Mouse (Mus musculus): ENCODE measurements around the gene Atp1b2. TPM values are rescaled to one million over a fixed set of nuclear protein-coding genes. Genes with fewer than 3 reads are reported as not detected.

Gene Atp1b2
- polyA plus RNA-seq, 1 experiment from 2014 or later, result 14.7 TPM

DNA sequence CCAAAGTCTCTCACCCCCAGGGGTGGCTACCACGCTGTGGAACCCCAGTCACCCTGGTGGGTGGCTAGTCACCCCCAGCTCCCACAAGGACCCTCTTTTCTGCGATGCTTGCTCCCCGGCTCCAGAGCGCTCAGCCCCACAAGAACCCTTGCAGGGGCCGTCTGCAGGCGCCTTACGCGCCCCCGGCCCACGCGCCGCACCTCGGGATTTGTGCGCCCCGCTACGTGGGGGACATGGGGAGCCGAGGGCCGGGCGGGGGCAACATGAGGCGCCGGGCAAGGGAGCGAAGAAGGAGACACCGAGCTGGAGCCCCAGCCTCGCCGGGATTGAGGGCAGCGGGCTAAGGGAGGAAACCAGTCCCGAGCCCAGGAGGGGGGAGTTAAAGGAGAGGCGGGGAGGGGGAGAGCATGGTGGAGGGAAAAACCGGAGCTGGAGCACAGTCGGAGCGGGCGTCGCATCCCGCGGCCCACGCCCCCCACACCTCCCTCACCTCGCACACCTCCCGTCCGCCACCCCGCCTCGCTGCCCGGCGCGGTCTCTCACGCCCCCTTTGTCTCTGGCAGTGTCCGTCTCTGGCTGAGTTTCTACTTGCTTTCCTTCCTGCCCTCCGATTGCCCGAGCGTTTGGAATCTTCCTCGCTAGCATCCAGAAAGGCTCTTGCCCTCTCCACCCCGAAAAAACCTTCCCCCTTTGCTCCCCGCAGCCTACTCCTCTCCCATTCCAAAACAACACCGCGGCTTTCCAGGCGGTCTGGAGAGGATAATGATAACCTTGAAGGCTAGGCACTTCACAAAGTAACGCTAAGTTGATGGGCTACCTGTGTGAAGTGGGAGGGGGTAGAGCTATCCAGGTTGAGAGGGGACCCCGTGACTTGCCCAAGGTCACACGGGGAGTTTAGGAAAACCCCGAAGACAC lies 45.6 kb downstream of the Atp1b2 start, which contains the start of gene Efnb3:
Efnb3 (minus strand) TSS at position 355 of the 915 bp plus-strand sequence.
- WGBS (ENCODE audit: insufficient replicate concordance), result 6% methylated on average over 53 of the region's 59 CpGs
- Histone ChIP-seq H3K27ac (replicated peaks) (no peak within 1 kb of the TSS), H3K4me1 (replicated peaks) (peaks cover 24% of the 10 kb centered on the region), H3K36me3 (replicated peaks) (peaks cover 44% of the 10 kb centered on the region), H3K4me2 (peak within 1 kb of the TSS; percentile 60), H3K9me3 (replicated peaks) (no peaks in the 10 kb centered on the region), H3K4me3 (replicated peaks) (peak within 1 kb of the TSS; percentile 33), H3K27me3 (peaks cover 72% of the 10 kb centered on the region), H3K9ac (no peak within 1 kb of the TSS)
- ATAC-seq (ENCODE audit: insufficient read depth), result no peak

DNA sequence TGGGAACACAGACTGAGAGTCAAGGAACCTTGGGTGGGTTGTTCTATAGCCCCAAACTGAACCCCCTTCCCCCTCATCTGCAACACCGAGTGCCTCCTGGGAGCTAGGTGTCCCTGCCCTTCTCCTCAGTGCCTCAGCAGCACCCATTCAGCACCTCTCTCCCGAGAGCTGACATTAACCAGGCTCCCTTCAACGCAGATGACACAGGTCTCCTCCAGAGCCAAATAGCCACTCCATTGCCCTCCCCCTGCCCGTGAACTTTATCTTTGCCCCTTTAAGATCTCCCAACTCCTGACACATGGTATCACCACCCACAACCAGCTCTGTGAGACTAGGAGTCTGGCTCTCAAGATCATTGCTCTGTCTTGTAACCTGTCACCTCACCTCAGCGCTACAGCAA lies 46.6 kb downstream of the Atp1b2 start:
- Histone ChIP-seq H3K9ac (no peak overlapping the region), H3K9me3 (replicated peaks) (no peaks in the 10 kb centered on the region), H3K4me3 (replicated peaks) (no peak overlapping the region), H3K4me2 (no peak overlapping the region), H3K4me1 (replicated peaks) (peaks cover 21% of the 10 kb centered on the region), H3K27ac (replicated peaks) (no peak overlapping the region), H3K27me3 (peaks cover 72% of the 10 kb centered on the region), H3K36me3 (replicated peaks) (peaks cover 35% of the 10 kb centered on the region)
- WGBS (ENCODE audit: insufficient replicate concordance), result 20% methylated on average over 5 of the region's 5 CpGs
- no peak for ATAC-seq (ENCODE audit: insufficient read depth)

DNA sequence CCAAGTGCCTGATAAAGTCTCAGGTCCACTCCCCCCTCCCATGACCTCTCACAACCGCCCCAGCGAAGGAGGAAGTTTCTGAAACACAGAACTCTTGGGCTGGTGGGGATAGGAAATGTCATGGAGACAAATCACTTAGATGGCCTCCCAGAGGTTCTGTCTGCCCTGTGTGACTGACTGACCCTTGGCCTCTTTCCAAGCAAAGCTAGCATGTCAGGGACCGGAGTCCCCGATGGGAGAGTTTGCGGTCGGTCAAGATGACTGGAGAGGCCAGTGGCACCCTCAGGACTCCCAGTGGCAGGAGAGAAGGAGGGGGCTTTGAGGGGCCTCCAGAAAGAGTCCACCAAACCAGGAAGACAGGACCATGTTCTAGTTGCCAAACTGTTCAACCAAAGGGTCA lies 47.0 kb downstream of the Atp1b2 start:
- Histone ChIP-seq H3K4me3 (replicated peaks) (no peak overlapping the region), H3K36me3 (replicated peaks) (peaks cover 32% of the 10 kb centered on the region), H3K4me1 (replicated peaks) (peaks cover 20% of the 10 kb centered on the region), H3K27me3 (peaks cover 72% of the 10 kb centered on the region), H3K27ac (replicated peaks) (no peak overlapping the region), H3K9ac (no peak overlapping the region), H3K9me3 (replicated peaks) (no peaks in the 10 kb centered on the region), H3K4me2 (no peak overlapping the region)
- WGBS (ENCODE audit: insufficient replicate concordance), result 8% methylated on average over 6 of the region's 6 CpGs
- ATAC-seq (ENCODE audit: insufficient read depth), result no peak

DNA sequence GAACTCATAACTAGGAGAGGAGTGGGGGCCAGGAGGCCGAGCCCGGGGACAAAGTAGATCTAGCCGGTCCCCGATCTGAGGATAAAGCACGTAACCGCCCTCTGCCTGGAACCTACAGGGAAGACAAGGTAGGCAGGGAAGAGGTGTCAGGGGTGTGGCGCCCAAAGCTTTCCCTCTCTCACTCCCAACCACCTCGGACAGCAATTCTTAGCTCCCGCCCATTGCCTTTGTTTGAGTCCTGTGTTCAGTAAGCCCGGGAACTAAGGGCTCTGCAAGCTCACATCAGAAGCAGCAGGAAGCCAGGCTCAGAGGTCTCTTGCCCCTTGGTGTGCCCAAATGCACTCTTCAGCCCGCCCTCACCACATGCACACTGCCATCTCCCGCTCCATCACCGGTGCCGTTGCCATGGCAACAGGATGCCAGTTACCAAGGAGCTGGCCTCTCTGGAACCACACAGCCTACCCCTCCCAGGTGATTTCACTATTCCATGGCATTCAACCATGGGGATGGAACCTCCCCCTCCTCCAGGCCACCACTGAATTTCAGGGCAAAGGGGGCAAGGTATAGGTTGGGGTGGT lies 48.3 kb downstream of the Atp1b2 start:
- ATAC-seq (ENCODE audit: insufficient read depth), result no peak
- Histone ChIP-seq H3K4me2 (no peak overlapping the region), H3K9me3 (replicated peaks) (no peaks in the 10 kb centered on the region), H3K4me3 (replicated peaks) (no peak overlapping the region), H3K4me1 (replicated peaks) (peaks cover 20% of the 10 kb centered on the region), H3K36me3 (replicated peaks) (peaks cover 19% of the 10 kb centered on the region), H3K9ac (no peak overlapping the region), H3K27me3 (peaks cover 82% of the 10 kb centered on the region), H3K27ac (replicated peaks) (no peak overlapping the region)
- WGBS (ENCODE audit: insufficient replicate concordance), result 49% methylated on average over 14 of the region's 14 CpGs

DNA sequence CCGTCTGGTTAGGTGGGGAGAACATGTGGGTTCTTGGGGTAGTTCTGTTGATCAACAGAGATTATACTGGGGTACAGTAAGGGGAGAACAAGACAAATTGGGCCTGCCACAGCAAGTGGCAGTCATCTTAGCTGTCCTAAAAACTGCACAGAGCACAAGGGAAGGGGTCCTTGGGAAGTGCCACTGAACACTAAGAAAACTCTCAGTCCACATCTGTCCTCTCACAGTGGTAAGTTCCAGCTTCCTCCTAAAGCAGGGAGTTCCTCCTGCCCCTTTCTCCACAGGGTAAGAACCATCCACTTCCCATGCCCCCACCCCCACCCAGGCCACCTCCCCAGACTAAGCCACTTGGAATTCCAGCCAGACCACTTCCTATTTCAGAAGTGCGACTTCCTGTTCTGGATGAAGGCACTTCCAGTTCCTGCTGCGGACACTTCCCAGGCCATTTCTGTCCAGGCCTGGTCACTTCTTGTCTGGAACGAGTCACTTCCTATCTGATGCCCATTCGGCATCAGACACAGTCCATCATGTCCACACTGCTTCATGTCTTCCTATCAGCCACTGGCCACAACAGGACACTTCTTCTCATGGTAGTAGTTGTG lies 51.1 kb downstream of the Atp1b2 start:
- H3K27me3 ChIP-seq, result peaks cover 72% of the 10 kb centered on the region
- H3K9ac ChIP-seq, result no peak overlapping the region
- no peaks in the 10 kb centered on the region for H3K36me3 ChIP-seq (replicated peaks)
- H3K27ac ChIP-seq (replicated peaks), result no peak overlapping the region
- no peak for ATAC-seq (ENCODE audit: insufficient read depth)
- WGBS (ENCODE audit: insufficient replicate concordance), result 47% methylated on average over 5 of the region's 5 CpGs
- no peak overlapping the region for H3K4me3 ChIP-seq (replicated peaks)
- H3K9me3 ChIP-seq (replicated peaks), result no peaks in the 10 kb centered on the region
- no peak overlapping the region for H3K4me2 ChIP-seq
- H3K4me1 ChIP-seq (replicated peaks), result peaks cover 12% of the 10 kb centered on the region

DNA sequence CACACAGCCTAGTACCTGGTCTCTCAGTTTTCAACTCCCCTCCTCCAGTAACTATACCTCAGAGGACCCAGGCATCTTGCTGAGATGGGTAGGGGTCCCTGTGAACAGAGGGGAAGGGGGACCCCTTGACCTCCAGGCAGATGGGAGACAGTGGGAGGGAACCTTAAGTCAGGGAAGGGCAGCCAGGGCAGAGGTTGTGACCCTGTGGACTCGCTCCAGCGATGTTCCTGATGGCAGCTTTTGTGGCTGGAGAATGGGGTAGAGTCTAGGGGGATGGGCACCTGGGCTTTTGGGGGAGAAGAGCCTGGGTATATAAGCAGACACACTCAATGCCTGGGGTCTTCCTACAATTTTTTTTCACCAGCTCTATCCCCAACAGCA lies 52.4 kb downstream of the Atp1b2 start:
- Histone ChIP-seq H3K27me3 (peaks cover 72% of the 10 kb centered on the region), H3K4me1 (replicated peaks) (no peaks in the 10 kb centered on the region), H3K4me3 (replicated peaks) (no peak overlapping the region), H3K9ac (no peak overlapping the region), H3K36me3 (replicated peaks) (no peaks in the 10 kb centered on the region), H3K9me3 (replicated peaks) (no peaks in the 10 kb centered on the region), H3K4me2 (no peak overlapping the region), H3K27ac (replicated peaks) (no peak overlapping the region)
- no peak for ATAC-seq (ENCODE audit: insufficient read depth)
- 61% methylated on average over 2 of the region's 2 CpGs for WGBS (ENCODE audit: insufficient replicate concordance)

DNA sequence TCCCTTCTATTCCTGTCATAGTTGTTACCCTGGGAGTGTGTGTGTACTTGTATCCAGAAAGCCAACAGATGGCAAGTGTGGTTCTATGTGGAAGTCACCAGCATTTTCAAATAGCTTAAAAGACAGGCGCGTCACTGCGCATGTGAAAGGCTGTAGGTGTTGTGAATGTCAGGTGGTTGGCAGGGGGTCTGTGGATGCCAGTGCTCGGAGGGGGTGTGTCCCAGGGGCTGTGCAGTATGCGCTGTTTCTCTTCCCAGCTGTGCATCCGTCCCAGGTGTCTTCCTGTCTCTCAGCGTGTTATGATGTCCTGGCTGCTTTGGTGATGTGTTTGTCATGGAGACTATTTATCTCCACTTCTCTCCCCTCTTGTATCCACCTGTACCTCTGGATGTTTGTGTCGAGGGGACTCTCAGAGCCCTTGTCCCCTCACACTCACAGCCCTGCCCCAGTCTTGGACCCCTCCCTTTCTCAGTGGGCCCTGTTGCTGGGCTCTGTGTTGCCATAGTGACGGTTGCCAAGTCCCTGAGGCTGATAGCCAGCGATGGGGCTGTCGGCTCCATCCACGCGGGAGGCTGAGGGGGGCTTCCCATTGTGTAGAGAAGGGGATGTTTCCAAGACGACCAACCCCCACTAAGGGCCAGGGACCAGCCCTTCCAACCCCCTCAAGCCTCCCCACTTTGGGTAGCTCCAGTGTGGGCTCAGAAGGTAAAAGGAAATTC lies 53.0 kb downstream of the Atp1b2 start:
- no peak for ATAC-seq (ENCODE audit: insufficient read depth)
- H3K27me3 ChIP-seq, result peaks cover 72% of the 10 kb centered on the region

DNA sequence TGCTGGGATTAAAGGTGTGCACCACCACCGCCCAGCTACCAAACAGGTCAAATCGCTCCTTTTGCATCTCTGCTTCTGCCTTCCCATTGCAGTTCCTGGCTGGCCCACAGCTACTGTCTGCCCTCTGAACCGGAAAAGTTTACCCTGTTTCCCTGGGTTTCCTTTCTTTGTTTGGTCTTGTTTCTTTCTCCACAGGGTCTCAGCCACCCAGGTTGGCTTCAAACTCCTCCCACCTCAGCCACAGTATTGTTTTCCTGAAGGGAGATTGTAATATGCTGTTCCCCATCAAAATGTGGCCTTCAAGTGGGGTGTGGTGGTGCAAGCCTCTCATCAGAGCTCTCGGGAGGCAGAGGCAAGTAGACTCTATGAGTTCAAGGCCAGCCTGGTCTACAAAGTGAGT lies 54.4 kb downstream of the Atp1b2 start:
- Histone ChIP-seq H3K9me3 (replicated peaks) (no peaks in the 10 kb centered on the region), H3K4me1 (replicated peaks) (peaks cover 16% of the 10 kb centered on the region), H3K36me3 (replicated peaks) (no peaks in the 10 kb centered on the region), H3K27me3 (peaks cover 72% of the 10 kb centered on the region), H3K27ac (replicated peaks) (no peak overlapping the region), H3K4me2 (no peak overlapping the region), H3K9ac (no peak overlapping the region), H3K4me3 (replicated peaks) (no peak overlapping the region)
- WGBS (ENCODE audit: insufficient replicate concordance), result 49% methylated on average over 4 of the region's 4 CpGs
- no peak for ATAC-seq (ENCODE audit: insufficient read depth)

More for the DNA sequence above, 53.0 kb downstream of the Atp1b2 start:
- Histone ChIP-seq H3K9ac (no peak overlapping the region), H3K27ac (replicated peaks) (no peak overlapping the region), H3K9me3 (replicated peaks) (no peaks in the 10 kb centered on the region), H3K4me3 (replicated peaks) (no peak overlapping the region), H3K4me1 (replicated peaks) (0 out of 2 replicates have a peak, but pooled peaks cover under 1% of the 10 kb centered on the region), H3K4me2 (no peak overlapping the region), H3K36me3 (replicated peaks) (no peaks in the 10 kb centered on the region)
- 44% methylated on average over 14 of the region's 14 CpGs for WGBS (ENCODE audit: insufficient replicate concordance)

MicroRNAs encoded within 50 kb of the gene (microRNA counts, 519-probe panel; counts per million panel counts)
- microRNA mmu-miR-467f, result 2,951 counts per million, percentile 59 among the panel's probes with 10 or more counts

Small RNA genes lying within 50 kb of the gene (microRNA-seq; reads per million reads assigned to microRNA genes)
- not detected for gene Mir467f

Other genes with a start within 250 kb of the Atp1b2 start
- gene Chd3, start 236.5 kb downstream of the Atp1b2 start, polyA plus RNA-seq (2015; fragmentation: Nextera tagmentation; extraction: Ambion mirVana), result 3.4 and 5.8 TPM in 2 replicates
- 77.2 and 88.0 TPM in 2 replicates for gene Naa38, start 210.5 kb downstream of the Atp1b2 start, polyA plus RNA-seq (2015; fragmentation: Nextera tagmentation; extraction: Ambion mirVana)
- 9.6 and 11.0 TPM in 2 replicates for gene Cyb5d1, start 210.3 kb downstream of the Atp1b2 start, polyA plus RNA-seq (2015; fragmentation: Nextera tagmentation; extraction: Ambion mirVana)
- 6.6 and 7.1 TPM in 2 replicates for gene Tmem88, start 207.7 kb downstream of the Atp1b2 start, polyA plus RNA-seq (2015; fragmentation: Nextera tagmentation; extraction: Ambion mirVana)
- gene Kdm6b, start 192.3 kb downstream of the Atp1b2 start, polyA plus RNA-seq (2015; fragmentation: Nextera tagmentation; extraction: Ambion mirVana), result 4.0 TPM in 2 replicates
- gene Dnah2, start 56.8 kb downstream of the Atp1b2 start, polyA plus RNA-seq (2015; fragmentation: Nextera tagmentation; extraction: Ambion mirVana), result 0.07 and 0.20 TPM in 2 replicates
- 0.50 and 0.58 TPM in 2 replicates for gene Efnb3, start 45.7 kb downstream of the Atp1b2 start, polyA plus RNA-seq (2015; fragmentation: Nextera tagmentation; extraction: Ambion mirVana)
- 15.9 and 16.9 TPM in 2 replicates for gene Wrap53, start 25.7 kb downstream of the Atp1b2 start, polyA plus RNA-seq (2015; fragmentation: Nextera tagmentation; extraction: Ambion mirVana)
- gene Trp53, start 25.6 kb downstream of the Atp1b2 start, polyA plus RNA-seq (2015; fragmentation: Nextera tagmentation; extraction: Ambion mirVana), result 62.4 and 63.8 TPM in 2 replicates
- gene Shbg, start 12.0 kb upstream of the Atp1b2 start, polyA plus RNA-seq (2015; fragmentation: Nextera tagmentation; extraction: Ambion mirVana), result 26.6 and 27.2 TPM in 2 replicates
- gene Sat2, start 16.1 kb upstream of the Atp1b2 start, polyA plus RNA-seq (2015; fragmentation: Nextera tagmentation; extraction: Ambion mirVana), result 10.2 and 11.1 TPM in 2 replicates
- 7.3 and 9.7 TPM in 2 replicates for gene Fxr2, start 27.0 kb upstream of the Atp1b2 start, polyA plus RNA-seq (2015; fragmentation: Nextera tagmentation; extraction: Ambion mirVana)
- not detected in 2 replicates for gene Sox15, start 49.4 kb upstream of the Atp1b2 start, polyA plus RNA-seq (2015; fragmentation: Nextera tagmentation; extraction: Ambion mirVana)
- 34.1 and 35.2 TPM in 2 replicates for gene Mpdu1, start 56.7 kb upstream of the Atp1b2 start, polyA plus RNA-seq (2015; fragmentation: Nextera tagmentation; extraction: Ambion mirVana)
- gene Cd68, start 60.2 kb upstream of the Atp1b2 start, polyA plus RNA-seq (2015; fragmentation: Nextera tagmentation; extraction: Ambion mirVana), result 28.2 and 31.4 TPM in 2 replicates
- 228 and 232 TPM in 2 replicates for gene Eif4a1, start 66.5 kb upstream of the Atp1b2 start, polyA plus RNA-seq (2015; fragmentation: Nextera tagmentation; extraction: Ambion mirVana)
- gene Senp3, start 76.1 kb upstream of the Atp1b2 start, polyA plus RNA-seq (2015; fragmentation: Nextera tagmentation; extraction: Ambion mirVana), result 23.9 and 27.2 TPM in 2 replicates
- 0.15 and 0.64 TPM in 2 replicates for gene Tnfsf13, start 79.8 kb upstream of the Atp1b2 start, polyA plus RNA-seq (2015; fragmentation: Nextera tagmentation; extraction: Ambion mirVana)
- gene Tnfsf12, start 89.9 kb upstream of the Atp1b2 start, polyA plus RNA-seq (2015; fragmentation: Nextera tagmentation; extraction: Ambion mirVana), result 2.1 and 2.6 TPM in 2 replicates
- 0.85 and 0.89 TPM in 2 replicates for gene Tnfsfm13, start 90.2 kb upstream of the Atp1b2 start, polyA plus RNA-seq (2015; fragmentation: Nextera tagmentation; extraction: Ambion mirVana)
- 10.2 and 10.4 TPM in 2 replicates for gene Polr2a, start 152.7 kb upstream of the Atp1b2 start, polyA plus RNA-seq (2015; fragmentation: Nextera tagmentation; extraction: Ambion mirVana)
- gene Slc35g3, start 156.0 kb upstream of the Atp1b2 start, polyA plus RNA-seq (2015; fragmentation: Nextera tagmentation; extraction: Ambion mirVana), result not detected in 2 replicates
- 0.43 and 0.92 TPM in 2 replicates for gene Zbtb4, start 160.0 kb upstream of the Atp1b2 start, polyA plus RNA-seq (2015; fragmentation: Nextera tagmentation; extraction: Ambion mirVana)
- gene Chrnb1, start 190.0 kb upstream of the Atp1b2 start, polyA plus RNA-seq (2015; fragmentation: Nextera tagmentation; extraction: Ambion mirVana), result 0.84 and 1.3 TPM in 2 replicates
- gene Fgf11, start 195.9 kb upstream of the Atp1b2 start, polyA plus RNA-seq (2015; fragmentation: Nextera tagmentation; extraction: Ambion mirVana), result 0.16 and 0.18 TPM in 2 replicates
- gene Tmem102, start 199.7 kb upstream of the Atp1b2 start, polyA plus RNA-seq (2015; fragmentation: Nextera tagmentation; extraction: Ambion mirVana), result 0.69 and 0.94 TPM in 2 replicates
- gene Gm39566, start 209.4 kb upstream of the Atp1b2 start, polyA plus RNA-seq (2015; fragmentation: Nextera tagmentation; extraction: Ambion mirVana), result not detected in 2 replicates
- not detected in 2 replicates for gene Spem2, start 212.5 kb upstream of the Atp1b2 start, polyA plus RNA-seq (2015; fragmentation: Nextera tagmentation; extraction: Ambion mirVana)
- gene Spem1, start 216.2 kb upstream of the Atp1b2 start, polyA plus RNA-seq (2015; fragmentation: Nextera tagmentation; extraction: Ambion mirVana), result not detected in 2 replicates
- 0.54 and 0.64 TPM in 2 replicates for gene Nlgn2, start 231.8 kb upstream of the Atp1b2 start, polyA plus RNA-seq (2015; fragmentation: Nextera tagmentation; extraction: Ambion mirVana)
- gene Tmem256, start 232.6 kb upstream of the Atp1b2 start, polyA plus RNA-seq (2015; fragmentation: Nextera tagmentation; extraction: Ambion mirVana), result 336 and 387 TPM in 2 replicates
- 26.1 and 28.0 TPM in 2 replicates for gene Plscr3, start 240.4 kb upstream of the Atp1b2 start, polyA plus RNA-seq (2015; fragmentation: Nextera tagmentation; extraction: Ambion mirVana)

Measured in liver, embryonic 15.5 days (tissue).